Mouse (Mus musculus): Measurements from ENCODE around the gene Adora1.

- TF ChIP-seq CTCF (IDR thresholded peaks at IDR 0.05; ENCODE audit: low read depth) = no peak
- TF ChIP-seq EP300 (IDR thresholded peaks at IDR 0.05; ENCODE audit: low read depth) = no peak
Observed at GRCm38 (mm10) chr1:134235391-134235921, at the start of gene Adora1.

All from liver, embryonic 14.5 days (tissue).